21 mouse cellular contexts compared by ENCODE assay signal in genomic region chr2:51313414-51313813, GRCm38 (mm10).
DNase-seq lines count a peak whose midpoint lies in the region; ATAC-seq and TF ChIP-seq lines count a peak whose summit lies in the region.
"Had no signal": no experiment of that assay in that cellular context is flagged by ENCODE, and none has a peak within 500 bp of the region (broad histone marks: within the 10 kb centered on the region; RNA-seq: fewer than 3 reads in every experiment).

No protein-coding gene starts in this region.

- TF ChIP-seq POLR2A in limb, embryonic 14.5 days (IDR thresholded peaks at IDR 0.05; ENCODE audit: borderline replicate concordance, extremely low read depth, insufficient read depth, insufficient read length): no peak

- no peak overlapping the region for H3K9ac ChIP-seq in embryonic facial prominence, embryonic 11.5 days (replicated peaks; ENCODE audit: low read length)
- H3K9ac ChIP-seq in limb, embryonic 14.5 days (ENCODE audit: low read depth, low read length, severe bottlenecking): no peak overlapping the region

- WGBS in embryonic facial prominence, embryonic 11.5 days: 46% methylated on average over 4 of the region's 4 CpGs
- 48% methylated on average over 4 of the region's 4 CpGs for WGBS in embryonic facial prominence, embryonic 10.5 days
- 19% methylated on average over 4 of the region's 4 CpGs for WGBS in limb, embryonic 14.5 days
- 22% methylated on average over 4 of the region's 4 CpGs for WGBS in limb, embryonic 10.5 days

- H3K27me3 ChIP-seq in embryonic facial prominence, embryonic 11.5 days (ENCODE audit: control insufficient read depth, insufficient read depth, low read length): no peaks in the 10 kb centered on the region
- H3K27me3 ChIP-seq in embryonic facial prominence, embryonic 10.5 days (replicated peaks; ENCODE audit: low read depth, poor library complexity, severe bottlenecking): no peaks in the 10 kb centered on the region
- no peaks in the 10 kb centered on the region for H3K27me3 ChIP-seq in limb, embryonic 14.5 days (ENCODE audit: control insufficient read depth, insufficient read depth, low read length)
- no peaks in the 10 kb centered on the region for H3K27me3 ChIP-seq in limb, embryonic 10.5 days (ENCODE audit: low read depth, poor library complexity, severe bottlenecking)
- H3K27me3 ChIP-seq: CH12.LX, Patski had no signal

- H3K9me3 ChIP-seq in embryonic facial prominence, embryonic 11.5 days (replicated peaks; ENCODE audit: control insufficient read depth, low read length): no peaks in the 10 kb centered on the region
- 0 out of 2 replicates have a peak, but pooled peaks cover 4% of the 10 kb centered on the region for H3K9me3 ChIP-seq in embryonic facial prominence, embryonic 10.5 days
- no peaks in the 10 kb centered on the region for H3K9me3 ChIP-seq in limb, embryonic 14.5 days (ENCODE audit: control insufficient read depth, low read length)
- 0 out of 2 replicates have a peak, but pooled peaks cover 2% of the 10 kb centered on the region for H3K9me3 ChIP-seq in limb, embryonic 10.5 days (replicated peaks)

- H3K27ac ChIP-seq in embryonic facial prominence, embryonic 11.5 days (replicated peaks; ENCODE audit: low read depth, low read length): no peak overlapping the region
- no peak overlapping the region for H3K27ac ChIP-seq in embryonic facial prominence, embryonic 10.5 days (replicated peaks)
- no peak overlapping the region for H3K27ac ChIP-seq in limb, embryonic 14.5 days (replicated peaks; ENCODE audit: low read depth, low read length)
- no peak overlapping the region for H3K27ac ChIP-seq in limb, embryonic 10.5 days

- no peak overlapping the region for H3K4me3 ChIP-seq in embryonic facial prominence, embryonic 11.5 days (ENCODE audit: low read depth, low read length)
- no peak overlapping the region for H3K4me3 ChIP-seq in embryonic facial prominence, embryonic 10.5 days
- H3K4me3 ChIP-seq in limb, embryonic 14.5 days (replicated peaks; ENCODE audit: low read length): no peak overlapping the region
- H3K4me3 ChIP-seq in limb, embryonic 10.5 days: no peak overlapping the region

- no peaks in the 10 kb centered on the region for H3K36me3 ChIP-seq in embryonic facial prominence, embryonic 11.5 days (replicated peaks; ENCODE audit: control insufficient read depth, insufficient read depth, low read depth, low read length)
- no peaks in the 10 kb centered on the region for H3K36me3 ChIP-seq in embryonic facial prominence, embryonic 10.5 days (replicated peaks)
- H3K36me3 ChIP-seq in limb, embryonic 14.5 days (ENCODE audit: control insufficient read depth, insufficient read depth, low read length): no peaks in the 10 kb centered on the region
- no peaks in the 10 kb centered on the region for H3K36me3 ChIP-seq in limb, embryonic 10.5 days
- H3K36me3 ChIP-seq: G1E had no signal

- ATAC-seq in embryonic facial prominence, embryonic 11.5 days (replicated peaks; ENCODE audit: insufficient number of reproducible peaks, low FRiP score, low TSS enrichment, low read depth): no peak
- ATAC-seq in limb, embryonic 14.5 days (ENCODE audit: low FRiP score, low read depth): peak; percentile 68
- ATAC-seq: activated CD4-positive, CD25-positive, alpha-beta regulatory T cell, adult 4 months; CD4-positive, CD25-positive, alpha-beta regulatory T cell, adult 4 months; Patski had no signal

- no peaks in the 10 kb centered on the region for H3K4me1 ChIP-seq in embryonic facial prominence, embryonic 11.5 days (ENCODE audit: control insufficient read depth, insufficient read depth, low read length)
- H3K4me1 ChIP-seq in embryonic facial prominence, embryonic 10.5 days: peaks cover 16% of the 10 kb centered on the region
- peaks cover 3% of the 10 kb centered on the region; the same call in 1 of the 2 replicates for H3K4me1 ChIP-seq in limb, embryonic 14.5 days (ENCODE audit: control insufficient read depth, insufficient read depth, low read length)
- H3K4me1 ChIP-seq in limb, embryonic 10.5 days: peaks cover 14% of the 10 kb centered on the region

- peak; percentile 31 for DNase-seq in embryo, embryonic 10.5 days (ENCODE audit: low spot score)
- no peak for DNase-seq in embryo, embryonic 9.5 days (ENCODE audit: extremely low spot score)
- peak; percentile 52 for DNase-seq in embryonic facial prominence, embryonic 11.5 days (ENCODE audit: low spot score)
- no peak for DNase-seq in embryonic facial prominence, embryonic 10.5 days (ENCODE audit: low spot score)
- peak; percentile 15 for DNase-seq in limb, embryonic 14.5 days (ENCODE audit: low spot score)
- DNase-seq in limb, embryonic 10.5 days (ENCODE audit: low spot score): no peak
- DNase-seq: adrenal gland, adult 2 months; adrenal gland, adult 8-10 months; adrenal gland, postnatal 10 days; adrenal gland, postnatal 14 days; adrenal gland, postnatal 25 days; adrenal gland, postnatal 36 days; B cell, adult 2 months; cerebellum, adult 11 months; cerebellum, adult 11-12 months; cerebellum, adult 18-20 months had no signal

- H3K4me2 ChIP-seq in embryonic facial prominence, embryonic 11.5 days (ENCODE audit: low read depth, low read length): no peak overlapping the region
- H3K4me2 ChIP-seq in limb, embryonic 14.5 days (replicated peaks; ENCODE audit: low read depth, low read length, severe bottlenecking): no peak overlapping the region

Comparison
In these comparisons a context has a peak if more than half of its experiments do, and no peak if none do; other contexts are left out.
1. DNase-seq: peak in embryo, embryonic 10.5 days (single experiment), embryonic facial prominence, embryonic 11.5 days (single experiment) and limb, embryonic 14.5 days (single experiment); none in embryo, embryonic 9.5 days (single experiment), embryonic facial prominence, embryonic 10.5 days (single experiment) and limb, embryonic 10.5 days (single experiment).